Mouse (Mus musculus): Measurements from ENCODE around the gene Gbp5. TPM values are rescaled to one million over a fixed set of nuclear protein-coding genes. Genes with fewer than 3 reads are reported as not detected.

Gbp5 gene
- under 1 TPM in 1 of 2 experiments, not detected in 1; 0.24 TPM for polyA plus RNA-seq (2012; fragmentation: generic; extraction: Trizol)

DNA sequence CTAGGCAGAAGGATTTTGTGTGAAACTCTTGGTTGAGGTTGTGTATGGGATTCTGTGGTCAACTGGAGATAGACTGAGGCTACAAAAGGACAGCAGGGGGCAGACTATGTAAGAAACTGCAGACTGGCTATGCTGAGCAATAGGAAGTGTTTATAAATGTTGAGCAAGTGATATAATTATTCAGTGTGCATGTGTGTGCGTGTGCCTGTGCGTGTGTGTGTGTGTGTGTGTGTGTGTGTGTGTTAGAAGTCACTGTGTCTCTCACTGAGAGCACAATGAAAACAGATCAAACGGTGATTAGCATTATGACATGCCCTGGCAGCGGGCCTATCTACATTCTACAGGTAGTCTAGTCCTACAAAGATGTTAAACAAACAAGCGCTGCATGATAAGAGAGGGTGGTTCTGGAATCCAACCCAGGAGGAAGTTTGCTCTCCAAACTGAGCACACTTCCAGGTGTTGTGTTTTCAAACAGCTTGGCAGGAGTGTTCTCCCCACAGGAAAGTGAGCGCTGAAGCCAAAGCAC, at the start of gene Gbp5:
Gbp5 (plus strand) TSS at position 443 of the 526 bp plus-strand sequence.

GRCm38 (mm10) chr3:142530087-142530953, 36.5 kb downstream of the Gbp5 start, which contains the start of gene Gbp7:
Gene Gbp7, plus strand, starts transcription at chr3:142530342.

GRCm38 (mm10) chr3:142559632-142560228, 66.0 kb downstream of the Gbp5 start, which contains the start of gene Gbp3:
Gene Gbp3, plus strand, starts transcription at chr3:142560026.

Other genes starting within 250 kb of the Gbp5 start
- gene Pdlim5, start 98.3 kb upstream of the Gbp5 start, polyA plus RNA-seq (2012; fragmentation: generic; extraction: Trizol), result 10 to 100 TPM in 1 of 2 experiments, 1 to 10 TPM in 1; 1.2 to 12.0 TPM
- gene Gbp7, start 36.4 kb downstream of the Gbp5 start, polyA plus RNA-seq (2012; fragmentation: generic; extraction: Trizol), result under 1 TPM; 0.01 to 0.55 TPM
- 1 to 10 TPM in 1 of 2 experiments, under 1 TPM in 1; 0.02 to 2.6 TPM for gene Gbp3, start 66.0 kb downstream of the Gbp5 start, polyA plus RNA-seq (2012; fragmentation: generic; extraction: Trizol)
- gene Gbp2b, start 100.9 kb downstream of the Gbp5 start, polyA plus RNA-seq (2012; fragmentation: generic; extraction: Trizol), result 1 to 10 TPM in 1 of 2 experiments, under 1 TPM in 1; 0.07 to 3.7 TPM
- gene Gbp2, start 126.6 kb downstream of the Gbp5 start, polyA plus RNA-seq (2012; fragmentation: generic; extraction: Trizol), result 10 to 100 TPM in 1 of 2 experiments, under 1 TPM in 1; 0.53 to 16.0 TPM
- gene Kyat3, start 207.1 kb downstream of the Gbp5 start, polyA plus RNA-seq (2012; fragmentation: generic; extraction: Trizol), result 1 to 10 TPM; 3.1 to 5.6 TPM

All from C3H10T1/2 (cell line).